Mouse (Mus musculus) T-helper 1 cell (primary cell): ENCODE results near the gene Olfr825.
"Not testable (repeated sequence)": the region's sequence is repeated elsewhere in the genome, so short reads cannot be mapped to it uniquely, and the experiment has no call there.

Experiments used
- in situ Hi-C: fragments of 300-600 bp; cut with MboI, MseI; formaldehyde crosslinking; loops from one replicate; pipeline ENCODE4 v1.15.1; 2025; ENCODE audit warnings: high pct_unique_total_duplicates

Gene Olfr825

GRCm38 (mm10) chr10:130166666-130167065 lies at the start of gene Olfr825:
TSS of gene Olfr825 (minus strand) at chr10:130166766.
- in situ Hi-C loops: no loop called here

- in situ Hi-C loops: no loop called here
Measured at GRCm38 (mm10) chr10:130214303-130214702, 47.7 kb upstream of the Olfr825 start, which contains the start of gene Olfr827. TSS of gene Olfr827 (minus strand) at chr10:130214403.

- in situ Hi-C loops: no loop called here
Measured at GRCm38 (mm10) chr10:130184086-130184485, 17.5 kb upstream of the Olfr825 start, which contains the start of gene Olfr826. TSS of gene Olfr826 (minus strand) at chr10:130184186.

GRCm38 (mm10) chr10:130165196-130165595 lies 1.4 kb downstream of the Olfr825 start:
- in situ Hi-C loops: no loop called here

GRCm38 (mm10) chr10:130144121-130144520 lies 22.4 kb downstream of the Olfr825 start:
- in situ Hi-C loops: no loop called here

GRCm38 (mm10) chr10:130142481-130142880 lies 24.1 kb downstream of the Olfr825 start:
- in situ Hi-C loops: not testable (repeated sequence)

GRCm38 (mm10) chr10:130134811-130135210 lies 31.8 kb downstream of the Olfr825 start:
- in situ Hi-C loops: loop anchor here (5.0 kb wide), 1 partner anchor 58 kb away; no protein-coding TSS in a partner anchor

GRCm38 (mm10) chr10:130129900-130130299 lies 36.7 kb downstream of the Olfr825 start, which contains the start of gene Olfr824:
TSS of gene Olfr824 (minus strand) at chr10:130130000.
- in situ Hi-C loops: not testable (repeated sequence)

- in situ Hi-C loops: not testable (repeated sequence)
Measured at GRCm38 (mm10) chr10:130116045-130116444, 50.5 kb downstream of the Olfr825 start.

- in situ Hi-C loops: not testable (repeated sequence)
Measured at GRCm38 (mm10) chr10:130115283-130115682, 51.3 kb downstream of the Olfr825 start, which contains the start of gene Olfr823. TSS of gene Olfr823 (minus strand) at chr10:130115383.
